Mouse (Mus musculus) liver, postnatal 0 days (tissue): ENCODE results near the gene Gpr183. TPM values are rescaled to one million over a fixed set of nuclear protein-coding genes. Genes with fewer than 3 reads are reported as not detected.

Experiments used
- ATAC-seq: fragments of 200-750 bp; cut with Nextera tagmentation; 2 replicates; pipeline ENCODE4 v1.8.0; 2017; ENCODE audit warnings: mild to moderate bottlenecking, moderate library complexity
- DNase-seq: peaks from one replicate; pipeline ENCODE4 v3.0.0-alpha.2; 2016
- H3K27ac ChIP-seq: fragments of 300-500 bp; sonication (generic); 2 replicates; pipeline ENCODE4 v1.5.1; 2014; ENCODE audit warnings: antibody characterized with exemption, moderate library complexity, mild to moderate bottlenecking, low read depth
- H3K27me3 ChIP-seq: fragments of 300-500 bp; sonication (generic); 2 replicates; pipeline ENCODE4 v1.6.1; 2014; ENCODE audit warnings: low read length, control low read depth, mixed read lengths; ENCODE audit not compliant: insufficient read depth
- H3K36me3 ChIP-seq: fragments of 300-500 bp; sonication (generic); replicated peaks from 2 replicates; pipeline ENCODE4 v1.6.1; 2014; ENCODE audit warnings: mild to moderate bottlenecking, control low read depth, low read length, moderate library complexity, mixed read lengths; ENCODE audit not compliant: insufficient read depth
- H3K4me1 ChIP-seq: fragments of 300-500 bp; sonication (generic); 2 replicates; pipeline ENCODE4 v1.6.1; 2014; ENCODE audit warnings: antibody characterized with exemption, mild to moderate bottlenecking, control low read depth; ENCODE audit not compliant: insufficient read depth
- H3K4me2 ChIP-seq: fragments of 300-500 bp; sonication (generic); 2 replicates; pipeline ENCODE4 v1.6.1; 2014; ENCODE audit warnings: low read depth, mild to moderate bottlenecking, low read length, moderate library complexity, mixed read lengths
- H3K4me3 ChIP-seq: fragments of 300-500 bp; sonication (generic); 2 replicates; pipeline ENCODE4 v1.5.1; 2014; ENCODE audit warnings: low read depth, low read length
- H3K9ac ChIP-seq: fragments of 300-500 bp; sonication (generic); replicated peaks from 2 replicates; pipeline ENCODE4 v1.6.1; 2014; ENCODE audit warnings: mild to moderate bottlenecking, moderate library complexity
- H3K9me3 ChIP-seq: fragments of 300-500 bp; sonication (generic); 2 replicates; pipeline ENCODE4 v1.6.1; 2016; ENCODE audit warnings: mild to moderate bottlenecking, control low read depth, low read length, mixed read lengths
- CTCF ChIP-seq: sonication (generic); IDR thresholded peaks from 2 replicates; pipeline ENCODE4 v1.5.1; 2016; ENCODE audit warnings: antibody characterized with exemption, low read depth
- EP300 ChIP-seq: IDR thresholded peaks from 2 replicates; pipeline ENCODE4 v1.6.1; 2016; ENCODE audit warnings: antibody characterized with exemption, low read depth, mild to moderate bottlenecking
- WGBS: fragments of 180-500 bp; shearing (Covaris S2); extraction: QIAGEN DNeasy Blood & Tissue Kit; methylation state at CpG from one replicate; pipeline ENCODE4 v1.1.7; 2014; ENCODE audit not compliant: insufficient replicate concordance; 5-methylcytosine and 5-hydroxymethylcytosine counted together
- polyA plus RNA-seq: library from polyadenylated mRNA; unstranded; fragments of >200 nt; fragmentation: Nextera tagmentation; extraction: Ambion mirVana; gene quantifications from 2 replicates; pipeline ENCODE4 v1.2.1, GENCODE M21; 2015

Gpr183 gene
- polyA plus RNA-seq, 1 experiment from 2014 or later = 0.95 TPM

GRCm38 (mm10) chr14:121960531-121960930 is 4.5 kb downstream of the Gpr183 start:
- Histone ChIP-seq H3K27ac (no peak overlapping the region), H3K4me1 (peaks cover 19% of the 10 kb centered on the region), H3K4me3 (no peak overlapping the region), H3K27me3 (no peaks in the 10 kb centered on the region), H3K36me3 (no peaks in the 10 kb centered on the region), H3K4me2 (no peak overlapping the region), H3K9me3 (no peaks in the 10 kb centered on the region), H3K9ac (no peak overlapping the region)
- 48% methylated on average over 2 of the region's 2 CpGs for WGBS
- ATAC-seq (no peak), DNase-seq (no peak)
- no peak for TF ChIP-seq CTCF
- no peak for TF ChIP-seq EP300

- 71% methylated on average over 4 of the region's 4 CpGs for WGBS
- no peak for TF ChIP-seq CTCF
- TF ChIP-seq EP300 = no peak
- H3K36me3 ChIP-seq = no peaks in the 10 kb centered on the region
- DNase-seq (no peak), ATAC-seq (no peak)
- no peaks in the 10 kb centered on the region for H3K27me3 ChIP-seq
- H3K4me3 ChIP-seq = no peak overlapping the region
- no peaks in the 10 kb centered on the region for H3K9me3 ChIP-seq
- H3K9ac ChIP-seq = no peak overlapping the region
- H3K27ac ChIP-seq = no peak overlapping the region
- peaks cover 19% of the 10 kb centered on the region for H3K4me1 ChIP-seq
- no peak overlapping the region for H3K4me2 ChIP-seq
These were observed 5.0 kb downstream of the Gpr183 start for GRCm38 (mm10) chr14:121960031-121960430.

DNA sequence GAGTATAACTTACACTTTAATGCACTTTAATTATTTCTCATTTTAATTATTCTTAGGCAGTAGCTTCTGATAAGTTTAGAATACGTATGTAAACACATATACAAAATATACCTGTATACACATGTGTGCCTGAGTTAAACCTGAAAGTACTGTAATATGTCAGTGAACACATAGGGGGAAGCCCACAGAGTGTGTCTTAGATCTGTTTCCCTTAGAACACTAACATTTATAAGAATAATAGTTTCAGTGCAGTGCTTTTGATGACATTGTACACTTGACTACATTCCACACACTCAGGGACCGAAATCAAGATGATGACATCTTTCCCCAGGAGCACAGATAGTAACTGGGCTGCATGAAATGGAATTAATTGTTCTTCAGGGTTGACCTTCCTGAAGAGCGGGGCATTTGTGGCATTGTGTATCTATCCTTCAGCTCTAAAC is 5.4 kb downstream of the Gpr183 start:
- WGBS = 87% methylated on average over 3 of the region's 3 CpGs
- no peaks in the 10 kb centered on the region for H3K36me3 ChIP-seq
- H3K9ac ChIP-seq = no peak overlapping the region
- H3K27me3 ChIP-seq = no peaks in the 10 kb centered on the region
- DNase-seq (no peak), ATAC-seq (no peak)
- peaks cover 19% of the 10 kb centered on the region for H3K4me1 ChIP-seq
- H3K9me3 ChIP-seq = no peaks in the 10 kb centered on the region
- H3K27ac ChIP-seq = no peak overlapping the region
- H3K4me3 ChIP-seq = no peak overlapping the region
- TF ChIP-seq CTCF (no peak), EP300 (no peak)
- no peak overlapping the region for H3K4me2 ChIP-seq

DNA sequence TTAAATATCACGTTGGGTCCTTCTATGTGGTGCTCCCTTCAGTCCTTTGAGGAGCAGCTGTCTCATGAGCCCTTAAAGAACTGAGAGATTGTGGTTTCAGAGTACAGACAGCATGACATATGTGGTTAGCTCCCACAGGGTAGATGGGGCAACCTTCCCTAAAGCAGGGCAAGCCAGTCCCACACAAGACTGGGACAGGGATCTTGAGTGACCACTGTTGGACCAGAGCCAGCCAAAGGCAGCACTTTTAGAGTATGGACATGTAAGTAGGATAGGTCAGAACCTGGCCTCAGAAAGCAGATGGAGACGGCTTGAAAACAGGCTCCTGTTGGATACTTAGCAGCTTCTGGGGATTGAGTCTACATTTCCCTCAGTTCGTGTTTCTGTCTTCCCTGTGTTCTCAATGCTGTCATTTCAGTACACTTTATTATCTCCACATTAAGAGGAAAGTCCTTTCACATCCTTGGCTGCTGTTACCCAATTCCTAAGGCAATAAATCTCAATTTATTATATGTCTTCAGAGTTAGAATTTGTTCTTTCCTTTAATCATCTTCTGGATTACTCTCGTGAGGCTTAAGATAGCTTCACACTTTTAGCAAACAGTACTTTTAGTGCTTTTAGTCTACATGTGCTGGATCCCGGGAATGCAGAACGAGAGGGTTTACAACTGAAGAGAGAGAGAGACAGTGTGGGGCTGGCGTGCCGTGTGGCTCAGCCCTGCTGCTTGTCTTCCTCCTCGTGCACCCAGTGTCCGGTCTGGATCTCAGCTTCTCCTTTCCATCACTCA is 6.1 kb downstream of the Gpr183 start:
- Histone ChIP-seq H3K27me3 (no peaks in the 10 kb centered on the region), H3K27ac (no peak overlapping the region), H3K4me1 (peaks cover 19% of the 10 kb centered on the region), H3K9me3 (no peaks in the 10 kb centered on the region), H3K36me3 (0 out of 2 replicates have a peak, but pooled peaks cover 4% of the 10 kb centered on the region), H3K9ac (no peak overlapping the region), H3K4me2 (no peak overlapping the region), H3K4me3 (no peak overlapping the region)
- TF ChIP-seq EP300 = no peak
- no peak for TF ChIP-seq CTCF
- ATAC-seq (no peak), DNase-seq (no peak)
- WGBS = 55% methylated on average over 10 of the region's 10 CpGs

GRCm38 (mm10) chr14:121958041-121958750 is 6.8 kb downstream of the Gpr183 start:
- Histone ChIP-seq H3K27ac (no peak overlapping the region), H3K9ac (no peak overlapping the region), H3K27me3 (no peaks in the 10 kb centered on the region), H3K4me3 (no peak overlapping the region), H3K4me1 (peaks cover 14% of the 10 kb centered on the region), H3K9me3 (no peaks in the 10 kb centered on the region), H3K4me2 (no peak overlapping the region), H3K36me3 (0 out of 2 replicates have a peak, but pooled peaks cover 6% of the 10 kb centered on the region)
- no peak for DNase-seq
- WGBS = 70% methylated on average over 3 of the region's 3 CpGs
- no peak for ATAC-seq
- no peak for TF ChIP-seq CTCF
- TF ChIP-seq EP300 = no peak

DNA sequence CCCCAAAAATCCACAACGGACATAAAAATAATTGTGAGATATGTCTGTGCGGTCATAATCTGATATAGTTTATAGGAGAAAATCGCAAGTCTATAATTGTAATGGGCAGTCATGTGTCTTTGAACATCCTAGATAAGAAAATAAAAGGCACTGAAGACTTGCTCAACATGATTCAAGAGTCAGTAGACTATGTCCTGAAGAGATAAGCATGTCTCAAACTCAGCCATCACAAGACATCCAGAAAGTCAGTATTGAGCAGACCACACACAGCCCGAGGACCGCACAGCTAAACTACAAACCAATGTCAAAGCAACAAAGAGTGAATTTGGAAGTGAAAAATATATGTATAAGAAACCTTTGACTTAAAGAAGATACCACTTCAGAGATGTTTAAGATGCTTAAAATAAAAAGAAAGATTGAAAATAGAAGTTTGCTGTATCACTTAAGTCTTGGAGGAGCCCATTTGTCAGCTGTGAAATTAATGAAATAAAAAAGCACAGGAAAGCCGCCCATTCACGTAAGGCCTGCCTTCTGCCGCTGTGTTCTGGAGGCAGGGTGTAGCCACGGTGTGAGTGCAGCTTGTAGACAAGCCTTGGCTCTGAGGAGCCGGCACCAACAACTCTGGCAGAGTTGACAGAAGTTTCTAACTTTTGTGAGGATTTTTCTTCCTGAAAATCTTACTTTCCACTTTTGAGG is 7.7 kb downstream of the Gpr183 start:
- ATAC-seq = no peak
- Histone ChIP-seq H3K36me3 (0 out of 2 replicates have a peak, but pooled peaks cover 6% of the 10 kb centered on the region), H3K4me1 (peaks cover 14% of the 10 kb centered on the region), H3K9me3 (no peaks in the 10 kb centered on the region), H3K4me3 (no peak overlapping the region), H3K27me3 (no peaks in the 10 kb centered on the region), H3K9ac (no peak overlapping the region), H3K27ac (no peak overlapping the region), H3K4me2 (no peak overlapping the region)
- 68% methylated on average over 10 of the region's 10 CpGs for WGBS
- TF ChIP-seq CTCF (no peak), EP300 (no peak)
- DNase-seq = no peak
